Mouse (Mus musculus) thymus, adult 2 months (tissue): ENCODE data around the gene Echdc3. TPM values are rescaled to one million over a fixed set of nuclear protein-coding genes. Genes with fewer than 3 reads are reported as not detected.

Source experiments
- DNase-seq: peaks from one replicate; pipeline ENCODE4 v3.0.0; 2021
- H3K27ac ChIP-seq: fragments of 200-500 bp; 2 replicates; pipeline ENCODE4 v1.5.1; 2012; ENCODE audit warnings: low read length, control low read depth; ENCODE audit not compliant: control insufficient read depth, insufficient read depth
- H3K27me3 ChIP-seq: fragments of 200-500 bp; 2 replicates; pipeline ENCODE4 v1.6.1; 2012; ENCODE audit warnings: mild to moderate bottlenecking, low read length, moderate library complexity, mixed read lengths; ENCODE audit not compliant: control insufficient read depth, insufficient read depth
- H3K36me3 ChIP-seq: fragments of 200-500 bp; 2 replicates; pipeline ENCODE4 v1.6.1; 2012; ENCODE audit warnings: mild to moderate bottlenecking, low read length, moderate library complexity; ENCODE audit not compliant: control insufficient read depth, insufficient read depth
- H3K4me1 ChIP-seq: fragments of 200-500 bp; replicated peaks from 2 replicates; pipeline ENCODE4 v1.6.1; 2012; ENCODE audit warnings: low read length; ENCODE audit not compliant: control insufficient read depth, insufficient read depth
- H3K4me3 ChIP-seq: fragments of 200-500 bp; 2 replicates; pipeline ENCODE4 v1.5.1; 2012; ENCODE audit warnings: mild to moderate bottlenecking, low read length, control low read depth, moderate library complexity; ENCODE audit not compliant: control insufficient read depth, insufficient read depth
- CTCF ChIP-seq: fragments of 200-500 bp; IDR thresholded peaks from 2 replicates; pipeline ENCODE4 v1.5.1; 2012; ENCODE audit warnings: mild to moderate bottlenecking, control low read depth, low read length, moderate library complexity, borderline replicate concordance; ENCODE audit not compliant: control insufficient read depth, poor library complexity, insufficient read depth; ENCODE audit errors: extremely low read depth
- POLR2A ChIP-seq: fragments of 200-500 bp; IDR thresholded peaks from 2 replicates; pipeline ENCODE4 v1.6.1; 2012; ENCODE audit warnings: mild to moderate bottlenecking, low read length, control low read depth, moderate library complexity; ENCODE audit not compliant: control insufficient read depth, poor library complexity, insufficient read depth; ENCODE audit errors: extremely low read depth
- WGBS: fragments of 180-500 bp; shearing (Covaris S2); methylation state at CpG from one replicate; pipeline ENCODE4 v1.1.7; 2018; 5-methylcytosine and 5-hydroxymethylcytosine counted together
- polyA plus RNA-seq: library from polyadenylated mRNA; depleted of rRNA; stranded (reverse); fragments of >200 nt; gene quantifications from 2 replicates; pipeline ENCODE4 v1.2.3, GENCODE M21; 2012

The Echdc3 gene
- polyA plus RNA-seq, 1 experiment = 5.3 TPM

DNA sequence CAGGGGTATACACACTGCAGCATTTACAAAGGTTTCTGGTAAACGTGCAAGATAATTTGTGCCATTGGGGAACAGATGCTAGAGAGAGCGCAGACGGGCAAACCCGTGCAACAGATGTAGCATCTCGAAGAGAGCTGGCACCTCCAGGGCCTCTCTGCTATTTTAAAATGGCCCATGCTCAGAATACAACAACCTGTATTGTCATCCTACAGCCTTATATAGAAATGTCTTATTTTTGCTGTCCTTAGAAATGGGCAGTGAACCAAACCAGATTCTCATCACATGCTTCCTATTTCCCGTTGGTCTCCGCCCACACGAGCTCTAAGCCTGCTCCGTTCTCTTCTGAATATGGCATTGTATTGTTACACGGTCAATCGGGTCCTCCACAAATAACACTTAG, 3.7 kb downstream of the Echdc3 start:
- no peak for DNase-seq
- Histone ChIP-seq H3K27ac (no peak overlapping the region), H3K4me3 (no peak overlapping the region), H3K36me3 (no peaks in the 10 kb centered on the region), H3K4me1 (peaks cover 9% of the 10 kb centered on the region), H3K27me3 (no peaks in the 10 kb centered on the region)
- no peak for TF ChIP-seq POLR2A
- TF ChIP-seq CTCF = no peak
- 47% methylated on average over 11 of the region's 11 CpGs for WGBS

DNA sequence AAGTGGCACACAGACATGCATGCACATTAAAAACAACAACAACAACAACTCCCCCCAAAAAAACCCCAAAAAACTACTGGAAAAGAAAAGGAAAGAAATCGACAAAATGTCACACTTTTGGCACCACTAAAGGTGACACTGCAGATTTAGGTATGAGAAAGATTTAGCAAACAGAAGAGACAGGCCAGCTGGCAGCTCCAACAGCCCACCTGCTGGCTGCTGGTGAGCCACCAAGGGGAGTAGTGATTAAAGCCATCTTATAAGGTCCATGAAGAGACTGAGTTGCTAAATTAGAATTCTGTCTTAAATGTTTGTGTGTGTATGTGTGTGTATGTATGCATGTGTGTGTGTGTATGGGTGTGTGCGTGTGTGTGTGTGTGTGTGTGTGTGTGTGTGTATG, 5.1 kb downstream of the Echdc3 start:
- WGBS = 78% methylated on average over 2 of the region's 2 CpGs
- Histone ChIP-seq H3K4me3 (no peak overlapping the region), H3K4me1 (peaks cover 4% of the 10 kb centered on the region), H3K36me3 (no peaks in the 10 kb centered on the region), H3K27me3 (no peaks in the 10 kb centered on the region), H3K27ac (no peak overlapping the region)
- TF ChIP-seq CTCF (no peak), POLR2A (no peak)
- no peak for DNase-seq

GRCm38 (mm10) chr2:6196363-6196973, 16.4 kb downstream of the Echdc3 start:
- TF ChIP-seq POLR2A (no peak), CTCF (no peak)

GRCm38 (mm10) chr2:6195468-6196239, 17.2 kb downstream of the Echdc3 start:
- Histone ChIP-seq H3K4me1 (no peaks in the 10 kb centered on the region), H3K4me3 (no peak overlapping the region), H3K36me3 (no peaks in the 10 kb centered on the region), H3K27me3 (no peaks in the 10 kb centered on the region), H3K27ac (no peak overlapping the region)
- no peak for TF ChIP-seq CTCF
- TF ChIP-seq POLR2A = no peak
- 87% methylated on average over 15 of the region's 15 CpGs for WGBS
- no peak for DNase-seq

More at GRCm38 (mm10) chr2:6196363-6196973, 16.4 kb downstream of the Echdc3 start:
- no peak for DNase-seq
- WGBS = 84% methylated on average over 10 of the region's 10 CpGs
- no peak overlapping the region for H3K27ac ChIP-seq
- H3K36me3 ChIP-seq = no peaks in the 10 kb centered on the region
- no peaks in the 10 kb centered on the region for H3K4me1 ChIP-seq
- no peak overlapping the region for H3K4me3 ChIP-seq
- H3K27me3 ChIP-seq = no peaks in the 10 kb centered on the region

DNA sequence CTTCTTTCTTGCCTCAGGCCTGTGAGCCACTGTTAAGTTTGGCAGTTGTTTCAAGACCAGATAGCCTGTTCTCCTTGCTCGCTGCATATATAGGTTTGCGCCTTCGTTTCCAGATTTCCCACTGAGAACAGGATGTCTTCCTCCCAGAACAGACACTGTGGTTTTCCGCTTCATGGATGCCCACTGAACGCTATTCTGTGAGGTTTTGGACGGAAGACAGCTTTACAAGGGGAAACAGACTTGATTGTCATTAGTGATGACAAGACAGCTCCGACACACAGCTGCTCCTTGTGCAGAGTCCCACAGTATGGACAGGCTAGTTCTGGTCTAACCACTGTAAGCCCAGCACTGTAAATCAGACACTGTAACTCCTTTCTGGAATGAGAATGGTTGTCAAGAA, 18.3 kb downstream of the Echdc3 start:
- WGBS = 91% methylated on average over 7 of the region's 7 CpGs
- no peak overlapping the region for H3K27ac ChIP-seq
- DNase-seq = no peak
- H3K4me3 ChIP-seq = no peak overlapping the region
- H3K36me3 ChIP-seq = no peaks in the 10 kb centered on the region
- TF ChIP-seq CTCF (no peak), POLR2A (no peak)
- H3K4me1 ChIP-seq = no peaks in the 10 kb centered on the region
- no peaks in the 10 kb centered on the region for H3K27me3 ChIP-seq

GRCm38 (mm10) chr2:6193591-6193973, 19.3 kb downstream of the Echdc3 start:
- H3K4me3 ChIP-seq = no peak overlapping the region
- TF ChIP-seq CTCF (no peak), POLR2A (no peak)
- 83% methylated on average over 10 of the region's 10 CpGs for WGBS
- no peak overlapping the region for H3K27ac ChIP-seq
- DNase-seq = no peak
- no peaks in the 10 kb centered on the region for H3K27me3 ChIP-seq
- no peaks in the 10 kb centered on the region for H3K4me1 ChIP-seq
- no peaks in the 10 kb centered on the region for H3K36me3 ChIP-seq
